Mouse (Mus musculus): Measurements from ENCODE around the gene Kctd11. TPM values are rescaled to one million over a fixed set of nuclear protein-coding genes. Genes with fewer than 3 reads are reported as not detected.
A peak's percentile ranks its signal among the peaks of the same experiment; 100 is the strongest.

Gene Kctd11
- polyA plus RNA-seq, 1 experiment from 2014 or later: 6.4 TPM

GRCm38 (mm10) chr11:69913554-69914371 lies 32.6 kb upstream of the Kctd11 start, which contains the start of gene Gps2:
Gps2 (plus strand) TSS chr11:69913888.
- H3K9ac ChIP-seq (ENCODE audit: low read depth, low read length): peak within 1 kb of the TSS; percentile 84
- H3K4me3 ChIP-seq (ENCODE audit: low read length): peak within 1 kb of the TSS; percentile 79
- peak within 1 kb of the TSS; percentile 77; the same call in 1 of the 2 replicates for H3K27ac ChIP-seq (ENCODE audit: low read depth, low read length)
- peak; percentile 91 for ATAC-seq (ENCODE audit: low FRiP score, low TSS enrichment)
- H3K4me1 ChIP-seq (ENCODE audit: control insufficient read depth, insufficient read depth, low read length): peaks cover 18% of the 10 kb centered on the region
- peaks cover 87% of the 10 kb centered on the region for H3K36me3 ChIP-seq (ENCODE audit: control insufficient read depth, insufficient read depth, low read length)
- WGBS: 2% methylated on average over 61 of the region's 61 CpGs
- H3K27me3 ChIP-seq (ENCODE audit: control insufficient read depth, insufficient read depth, low read length): no peaks in the 10 kb centered on the region
- peak within 1 kb of the TSS; percentile 88 for H3K4me2 ChIP-seq (replicated peaks; ENCODE audit: low read depth, low read length)
- no peaks in the 10 kb centered on the region for H3K9me3 ChIP-seq (ENCODE audit: control insufficient read depth, low read length)

GRCm38 (mm10) chr11:69912716-69913530 lies 31.7 kb upstream of the Kctd11 start:
- 0 out of 2 replicates have a peak, but pooled peaks have one; percentile 5 for ATAC-seq (ENCODE audit: low FRiP score, low TSS enrichment)
- H3K27ac ChIP-seq (ENCODE audit: low read depth, low read length): no peak overlapping the region
- peak overlapping the region; percentile 84; the same call in 1 of the 2 replicates for H3K9ac ChIP-seq (ENCODE audit: low read depth, low read length)
- WGBS: 76% methylated on average over 15 of the region's 15 CpGs
- H3K9me3 ChIP-seq (ENCODE audit: control insufficient read depth, low read length): no peaks in the 10 kb centered on the region
- H3K4me2 ChIP-seq (replicated peaks; ENCODE audit: low read depth, low read length): peak overlapping the region; percentile 88
- peak overlapping the region; percentile 79 for H3K4me3 ChIP-seq (ENCODE audit: low read length)
- H3K4me1 ChIP-seq (ENCODE audit: control insufficient read depth, insufficient read depth, low read length): peaks cover 18% of the 10 kb centered on the region
- H3K36me3 ChIP-seq (ENCODE audit: control insufficient read depth, insufficient read depth, low read length): peaks cover 87% of the 10 kb centered on the region
- no peaks in the 10 kb centered on the region for H3K27me3 ChIP-seq (ENCODE audit: control insufficient read depth, insufficient read depth, low read length)

GRCm38 (mm10) chr11:69911701-69912100 lies 30.5 kb upstream of the Kctd11 start:
- Histone ChIP-seq H3K4me1 (ENCODE audit: control insufficient read depth, insufficient read depth, low read length) (peaks cover 18% of the 10 kb centered on the region), H3K9ac (ENCODE audit: low read depth, low read length) (no peak overlapping the region), H3K9me3 (ENCODE audit: control insufficient read depth, low read length) (no peaks in the 10 kb centered on the region), H3K4me2 (replicated peaks; ENCODE audit: low read depth, low read length) (no peak overlapping the region), H3K27me3 (ENCODE audit: control insufficient read depth, insufficient read depth, low read length) (no peaks in the 10 kb centered on the region), H3K4me3 (ENCODE audit: low read length) (no peak overlapping the region), H3K27ac (ENCODE audit: low read depth, low read length) (no peak overlapping the region), H3K36me3 (ENCODE audit: control insufficient read depth, insufficient read depth, low read length) (peaks cover 87% of the 10 kb centered on the region)
- 95% methylated on average over 6 of the region's 6 CpGs for WGBS
- ATAC-seq (ENCODE audit: low FRiP score, low TSS enrichment): no peak

DNA sequence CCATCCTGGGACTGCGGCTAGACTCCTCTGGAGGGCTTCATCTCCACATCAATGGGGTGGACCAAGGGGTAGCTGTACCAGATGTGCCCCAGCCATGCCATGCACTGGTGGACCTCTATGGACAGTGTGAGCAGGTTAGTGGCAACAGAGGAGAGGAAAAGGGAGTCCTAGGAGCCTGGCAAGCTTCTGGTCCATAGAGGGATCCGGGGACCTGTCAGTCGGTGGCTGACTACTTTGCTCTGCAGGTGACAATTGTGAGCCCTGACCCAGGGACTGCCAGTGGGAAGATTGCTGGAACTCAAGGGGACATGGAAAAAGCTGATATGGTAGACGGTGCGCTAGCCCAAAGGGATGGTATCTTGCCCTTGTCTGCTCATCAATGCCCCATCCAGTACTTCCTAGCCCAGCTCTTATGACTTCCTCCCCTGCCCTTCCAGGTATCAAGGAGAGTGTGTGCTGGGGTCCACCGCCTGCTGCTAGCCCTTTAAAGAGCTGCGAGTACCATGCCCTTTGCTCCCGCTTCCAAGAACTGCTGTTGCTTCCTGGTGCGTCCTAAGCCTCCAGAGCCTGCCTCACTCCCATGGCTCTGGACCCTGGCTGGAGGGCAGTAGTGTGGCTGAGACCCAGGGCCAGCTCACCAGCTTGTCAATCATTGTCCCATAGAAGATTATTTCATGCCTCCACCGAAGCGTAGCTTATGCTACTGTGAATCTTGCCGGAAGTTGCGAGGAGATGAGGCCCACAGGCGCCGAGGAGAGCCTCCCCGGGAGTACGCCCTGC lies 29.8 kb upstream of the Kctd11 start:
- Histone ChIP-seq H3K4me3 (ENCODE audit: low read length) (no peak overlapping the region), H3K36me3 (ENCODE audit: control insufficient read depth, insufficient read depth, low read length) (peaks cover 87% of the 10 kb centered on the region), H3K9me3 (ENCODE audit: control insufficient read depth, low read length) (no peaks in the 10 kb centered on the region), H3K4me1 (ENCODE audit: control insufficient read depth, insufficient read depth, low read length) (peaks cover 13% of the 10 kb centered on the region), H3K27ac (ENCODE audit: low read depth, low read length) (no peak overlapping the region), H3K4me2 (replicated peaks; ENCODE audit: low read depth, low read length) (no peak overlapping the region), H3K27me3 (ENCODE audit: control insufficient read depth, insufficient read depth, low read length) (no peaks in the 10 kb centered on the region), H3K9ac (ENCODE audit: low read depth, low read length) (no peak overlapping the region)
- 96% methylated on average over 17 of the region's 17 CpGs for WGBS
- no peak for ATAC-seq (ENCODE audit: low FRiP score, low TSS enrichment)

- Histone ChIP-seq H3K9ac (ENCODE audit: low read depth, low read length) (no peak overlapping the region), H3K27ac (ENCODE audit: low read depth, low read length) (no peak overlapping the region), H3K4me3 (ENCODE audit: low read length) (no peak overlapping the region), H3K4me1 (ENCODE audit: control insufficient read depth, insufficient read depth, low read length) (peaks cover 11% of the 10 kb centered on the region), H3K4me2 (replicated peaks; ENCODE audit: low read depth, low read length) (no peak overlapping the region), H3K27me3 (ENCODE audit: control insufficient read depth, insufficient read depth, low read length) (no peaks in the 10 kb centered on the region), H3K36me3 (ENCODE audit: control insufficient read depth, insufficient read depth, low read length) (peaks cover 87% of the 10 kb centered on the region), H3K9me3 (ENCODE audit: control insufficient read depth, low read length) (no peaks in the 10 kb centered on the region)
- 94% methylated on average over 8 of the region's 8 CpGs for WGBS
- no peak for ATAC-seq (ENCODE audit: low FRiP score, low TSS enrichment)
These were observed 29.0 kb upstream of the Kctd11 start for GRCm38 (mm10) chr11:69910177-69910576.

- no peak overlapping the region for H3K4me2 ChIP-seq (replicated peaks; ENCODE audit: low read depth, low read length)
- ATAC-seq (ENCODE audit: low FRiP score, low TSS enrichment): no peak
- no peak overlapping the region for H3K9ac ChIP-seq (ENCODE audit: low read depth, low read length)
- no peaks in the 10 kb centered on the region for H3K27me3 ChIP-seq (ENCODE audit: control insufficient read depth, insufficient read depth, low read length)
- H3K36me3 ChIP-seq (ENCODE audit: control insufficient read depth, insufficient read depth, low read length): peaks cover 89% of the 10 kb centered on the region
- H3K27ac ChIP-seq (ENCODE audit: low read depth, low read length): no peak overlapping the region
- H3K4me3 ChIP-seq (ENCODE audit: low read length): no peak overlapping the region
- WGBS: 93% methylated on average over 5 of the region's 5 CpGs
- H3K9me3 ChIP-seq (ENCODE audit: control insufficient read depth, low read length): no peaks in the 10 kb centered on the region
- 0 out of 2 replicates have a peak, but pooled peaks cover 4% of the 10 kb centered on the region for H3K4me1 ChIP-seq (ENCODE audit: control insufficient read depth, insufficient read depth, low read length)
These were observed 28.0 kb upstream of the Kctd11 start for GRCm38 (mm10) chr11:69909174-69909573.

DNA sequence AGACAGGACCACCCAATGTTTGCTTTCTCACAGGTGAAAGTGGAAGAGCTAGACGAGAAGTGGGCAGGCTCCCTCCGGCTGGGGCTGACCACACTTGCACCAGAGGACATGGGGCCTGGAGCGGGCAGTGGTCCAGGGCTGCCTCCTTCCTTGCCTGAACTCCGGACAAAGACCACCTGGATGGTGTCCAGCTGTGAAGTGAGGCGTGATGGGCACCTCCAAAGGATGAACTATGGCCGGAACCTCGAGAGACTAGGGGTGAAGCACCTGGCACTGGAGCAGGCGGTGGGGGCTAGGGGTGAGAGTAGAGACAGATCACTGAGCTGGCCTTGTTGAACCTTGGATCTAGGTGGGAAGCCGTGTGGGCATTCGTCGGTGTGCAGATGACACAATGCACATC lies 27.4 kb upstream of the Kctd11 start:
- no peak overlapping the region for H3K4me3 ChIP-seq (ENCODE audit: low read length)
- no peak for ATAC-seq (ENCODE audit: low FRiP score, low TSS enrichment)
- no peaks in the 10 kb centered on the region for H3K27me3 ChIP-seq (ENCODE audit: control insufficient read depth, insufficient read depth, low read length)
- peaks cover 94% of the 10 kb centered on the region for H3K36me3 ChIP-seq (ENCODE audit: control insufficient read depth, insufficient read depth, low read length)
- 94% methylated on average over 11 of the region's 11 CpGs for WGBS
- H3K9ac ChIP-seq (ENCODE audit: low read depth, low read length): no peak overlapping the region
- 0 out of 2 replicates have a peak overlapping the region, but pooled peaks have one; percentile 19 for H3K27ac ChIP-seq (ENCODE audit: low read depth, low read length)
- no peaks in the 10 kb centered on the region for H3K9me3 ChIP-seq (ENCODE audit: control insufficient read depth, low read length)
- H3K4me1 ChIP-seq (ENCODE audit: control insufficient read depth, insufficient read depth, low read length): 0 out of 2 replicates have a peak, but pooled peaks cover 4% of the 10 kb centered on the region
- no peak overlapping the region for H3K4me2 ChIP-seq (replicated peaks; ENCODE audit: low read depth, low read length)

DNA sequence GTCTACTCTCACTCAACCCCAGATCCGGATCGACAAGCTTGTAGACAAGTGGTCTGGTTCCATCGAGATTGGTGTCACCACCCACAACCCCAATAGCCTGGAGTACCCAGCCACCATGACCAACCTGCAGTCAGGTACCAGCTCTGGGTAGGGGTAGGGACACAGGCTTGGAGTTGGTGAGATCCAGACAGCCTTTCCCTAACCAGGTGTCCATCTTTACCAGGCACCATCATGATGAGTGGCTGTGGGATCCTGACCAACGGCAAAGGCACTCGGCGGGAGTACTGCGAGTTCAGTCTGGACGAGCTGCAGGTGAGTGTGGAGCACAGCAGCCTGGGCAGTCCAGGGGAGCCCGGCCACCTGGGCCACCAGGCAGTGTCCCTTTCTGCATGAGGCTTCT lies 23.1 kb upstream of the Kctd11 start:
- Histone ChIP-seq H3K9ac (ENCODE audit: low read depth, low read length) (no peak overlapping the region), H3K4me2 (replicated peaks; ENCODE audit: low read depth, low read length) (no peak overlapping the region), H3K4me3 (ENCODE audit: low read length) (no peak overlapping the region), H3K27me3 (ENCODE audit: control insufficient read depth, insufficient read depth, low read length) (no peaks in the 10 kb centered on the region), H3K27ac (ENCODE audit: low read depth, low read length) (no peak overlapping the region), H3K36me3 (ENCODE audit: control insufficient read depth, insufficient read depth, low read length) (peaks cover 60% of the 10 kb centered on the region), H3K4me1 (ENCODE audit: control insufficient read depth, insufficient read depth, low read length) (peaks cover 16% of the 10 kb centered on the region), H3K9me3 (ENCODE audit: control insufficient read depth, low read length) (no peaks in the 10 kb centered on the region)
- WGBS: 96% methylated on average over 9 of the region's 9 CpGs
- ATAC-seq (ENCODE audit: low FRiP score, low TSS enrichment): no peak

All from kidney, embryonic 14.5 days (tissue).